In genomic region chr2:32165040-32165800, GRCm38 (mm10) we compare ENCODE assay signal across 9 mouse cellular contexts. TPM values are rescaled to one million over a fixed set of nuclear protein-coding genes. Genes with fewer than 3 reads are reported as not detected.
A peak's percentile ranks its signal among the peaks of the same experiment; 100 is the strongest.
DNase-seq lines count a peak whose midpoint lies in the region; ATAC-seq lines count a peak whose summit lies in the region.
"Had no signal": no experiment of that assay in that cellular context is flagged by ENCODE, and none has a peak within 500 bp of the region (broad histone marks: within the 10 kb centered on the region; RNA-seq: fewer than 3 reads in every experiment).

No protein-coding gene starts in this region.

- peaks cover 2% of the 10 kb centered on the region; the same call in 1 of the 2 replicates for H3K36me3 ChIP-seq in heart, embryonic 16.5 days (ENCODE audit: control insufficient read depth, insufficient read depth)

- peak overlapping the region; percentile 8; the same call in 1 of the 2 replicates for H3K27ac ChIP-seq in heart, embryonic 16.5 days (ENCODE audit: low read length)

- no peaks in the 10 kb centered on the region; the same call in 1 of the 2 replicates for H3K9me3 ChIP-seq in heart, embryonic 16.5 days (replicated peaks; ENCODE audit: control insufficient read depth, low read length)

- H3K9ac ChIP-seq in heart, embryonic 16.5 days (ENCODE audit: low read length), result no peak overlapping the region

- H3K4me3 ChIP-seq in heart, embryonic 16.5 days (ENCODE audit: low read length), result no peak overlapping the region

- no peak for DNase-seq in heart, adult 9 months (ENCODE audit: low spot score in 2 of 2)
- peak; percentile 32 for DNase-seq in thymus, postnatal 14 days
- no peak for DNase-seq in thymus, adult 18-20 months
- peak; percentile 73 to 82 for DNase-seq in kidney, postnatal 25 days
- no peak for DNase-seq in retina, postnatal 1 day
- DNase-seq in gastrocnemius, adult 8-10 months (ENCODE audit: low spot score in 2 of 2), result no peak
- DNase-seq in testis, postnatal 14 days (ENCODE audit: low spot score), result no peak
- DNase-seq: lung, adult 2 months had no signal

- H3K4me2 ChIP-seq in heart, embryonic 16.5 days (ENCODE audit: low read depth, low read length), result no peak overlapping the region

- ATAC-seq in heart, embryonic 16.5 days (replicated peaks; ENCODE audit: extremely low read depth, insufficient read depth, low FRiP score), result no peak

- no peaks in the 10 kb centered on the region for H3K27me3 ChIP-seq in heart, embryonic 16.5 days (ENCODE audit: control insufficient read depth, insufficient read depth, low read length)

- peaks cover 63% of the 10 kb centered on the region for H3K4me1 ChIP-seq in heart, embryonic 16.5 days (ENCODE audit: control insufficient read depth, insufficient read depth, low read length)

- WGBS in heart, embryonic 16.5 days, result 74% methylated on average over 11 of the region's 11 CpGs

RNA-seq across cellular contexts. Expression of gene Prrc2b, which starts 14.3 kb away (rescaled TPM):
- polyA plus RNA-seq in heart, embryonic 16.5 days (2015; fragmentation: Nextera tagmentation; extraction: Ambion mirVana), result 19.3 and 30.1 TPM in 2 replicates
- total RNA-seq in gastrocnemius, adult 8-10 months (2022), result 10 to 100 TPM; 81.0 to 90.8 (median 85.9) TPM

Comparison
In these comparisons a context has a peak if more than half of its experiments do, and no peak if none do; other contexts are left out.
1. DNase-seq: peak in thymus, postnatal 14 days (single experiment) and kidney, postnatal 25 days (2 of 2); none in heart, adult 9 months (0 of 2), thymus, adult 18-20 months (0 of 2), retina, postnatal 1 day (single experiment), gastrocnemius, adult 8-10 months (0 of 2) and testis, postnatal 14 days (single experiment).